Mouse (Mus musculus) forebrain, embryonic 11.5 days (tissue): ENCODE measurements around the gene Tubgcp6. TPM values are rescaled to one million over a fixed set of nuclear protein-coding genes. Genes with fewer than 3 reads are reported as not detected.

Experiments
- ATAC-seq: fragments of 200-750 bp; cut with Nextera tagmentation; replicated peaks from 2 replicates; pipeline ENCODE4 v1.8.0; 2017; ENCODE audit warnings: moderate TSS enrichment; ENCODE audit not compliant: low FRiP score
- DNase-seq: peaks from one replicate; pipeline ENCODE4 v3.0.0-alpha.2; 2017; ENCODE audit warnings: low spot score
- H3K27ac ChIP-seq: fragments of 300-500 bp; sonication (generic); 2 replicates; pipeline ENCODE4 v1.5.1; 2014; ENCODE audit warnings: low read depth, low read length
- H3K27me3 ChIP-seq: fragments of 300-500 bp; sonication (generic); 2 replicates; pipeline ENCODE4 v1.6.1; 2014; ENCODE audit warnings: mild to moderate bottlenecking, low read length, mixed read lengths; ENCODE audit not compliant: control insufficient read depth, insufficient read depth
- H3K36me3 ChIP-seq: fragments of 300-500 bp; sonication (generic); 2 replicates; pipeline ENCODE4 v1.6.1; 2014; ENCODE audit warnings: mild to moderate bottlenecking, low read length, moderate library complexity, mixed read lengths; ENCODE audit not compliant: control insufficient read depth, insufficient read depth
- H3K4me1 ChIP-seq: fragments of 300-500 bp; sonication (generic); replicated peaks from 2 replicates; pipeline ENCODE4 v1.6.1; 2014; ENCODE audit warnings: low read length, mixed read lengths; ENCODE audit not compliant: control insufficient read depth, insufficient read depth
- H3K4me2 ChIP-seq: fragments of 300-500 bp; sonication (generic); 2 replicates; pipeline ENCODE4 v1.6.1; 2014; ENCODE audit warnings: low read depth, mild to moderate bottlenecking, low read length, moderate library complexity, mixed read lengths; ENCODE audit not compliant: severe bottlenecking
- H3K4me3 ChIP-seq: fragments of 300-500 bp; sonication (generic); 2 replicates; pipeline ENCODE4 v1.5.1; 2014; ENCODE audit warnings: low read depth, low read length
- H3K9ac ChIP-seq: fragments of 300-500 bp; sonication (generic); 2 replicates; pipeline ENCODE4 v1.6.1; 2014; ENCODE audit warnings: low read length
- H3K9me3 ChIP-seq: fragments of 300-500 bp; sonication (generic); 2 replicates; pipeline ENCODE4 v1.6.1; 2016; ENCODE audit warnings: low read length, mixed read lengths; ENCODE audit not compliant: control insufficient read depth
- WGBS: fragments of 180-500 bp; shearing (Covaris S2); extraction: QIAGEN DNeasy Blood & Tissue Kit; methylation state at CpG from one replicate; pipeline ENCODE4 v1.1.7; 2014; 5-methylcytosine and 5-hydroxymethylcytosine counted together
- polyA plus RNA-seq: library from polyadenylated mRNA; unstranded; fragments of >200 nt; fragmentation: Nextera tagmentation; extraction: Ambion mirVana; gene quantifications from 2 replicates; pipeline ENCODE4 v1.2.1, GENCODE M21; 2014

Gene Tubgcp6
- polyA plus RNA-seq, 1 experiment from 2014 or later = 24.2 TPM

- H3K4me1 ChIP-seq = peaks cover 9% of the 10 kb centered on the region
- no peak for DNase-seq
- H3K4me3 ChIP-seq = peak overlapping the region; percentile 42; the same call in 1 of the 2 replicates
- peak overlapping the region; percentile 64; the same call in 1 of the 2 replicates for H3K9ac ChIP-seq
- no peaks in the 10 kb centered on the region for H3K36me3 ChIP-seq
- H3K9me3 ChIP-seq = no peaks in the 10 kb centered on the region
- H3K4me2 ChIP-seq = peak overlapping the region; percentile 63; the same call in 1 of the 2 replicates
- no peak for ATAC-seq
- no peaks in the 10 kb centered on the region for H3K27me3 ChIP-seq
- WGBS = 88% methylated on average over 8 of the region's 8 CpGs
- H3K27ac ChIP-seq = no peak overlapping the region
Observed at GRCm38 (mm10) chr15:89127364-89127940, 4.5 kb upstream of the Tubgcp6 start.

- no peak overlapping the region for H3K4me2 ChIP-seq
- H3K4me1 ChIP-seq = peaks cover 15% of the 10 kb centered on the region
- H3K9me3 ChIP-seq = no peaks in the 10 kb centered on the region
- H3K27me3 ChIP-seq = no peaks in the 10 kb centered on the region
- DNase-seq = no peak
- WGBS = 92% methylated on average over 8 of the region's 8 CpGs
- H3K9ac ChIP-seq = no peak overlapping the region
- H3K4me3 ChIP-seq = no peak overlapping the region
- H3K27ac ChIP-seq = no peak overlapping the region
- no peaks in the 10 kb centered on the region for H3K36me3 ChIP-seq
- no peak for ATAC-seq
Observed at GRCm38 (mm10) chr15:89126622-89127021, 3.7 kb upstream of the Tubgcp6 start.

- no peak overlapping the region for H3K9ac ChIP-seq
- no peaks in the 10 kb centered on the region for H3K9me3 ChIP-seq
- H3K4me3 ChIP-seq = no peak overlapping the region
- H3K36me3 ChIP-seq = no peaks in the 10 kb centered on the region
- H3K4me1 ChIP-seq = peaks cover 18% of the 10 kb centered on the region
- 94% methylated on average over 9 of the region's 9 CpGs for WGBS
- no peak for ATAC-seq
- no peaks in the 10 kb centered on the region for H3K27me3 ChIP-seq
- no peak overlapping the region for H3K4me2 ChIP-seq
- H3K27ac ChIP-seq = no peak overlapping the region
- DNase-seq = no peak
Observed at GRCm38 (mm10) chr15:89125351-89125750, 2.4 kb upstream of the Tubgcp6 start.

- Histone ChIP-seq H3K9me3 (no peaks in the 10 kb centered on the region), H3K9ac (no peak overlapping the region), H3K4me2 (no peak overlapping the region), H3K27ac (no peak overlapping the region), H3K36me3 (no peaks in the 10 kb centered on the region), H3K27me3 (no peaks in the 10 kb centered on the region), H3K4me1 (peaks cover 21% of the 10 kb centered on the region), H3K4me3 (no peak overlapping the region)
- DNase-seq (no peak), ATAC-seq (no peak)
- 90% methylated on average over 3 of the region's 3 CpGs for WGBS
Observed at GRCm38 (mm10) chr15:89124312-89124711, 1.4 kb upstream of the Tubgcp6 start.

- peak overlapping the region; percentile 26; the same call in 1 of the 2 replicates for H3K27ac ChIP-seq
- peak overlapping the region; percentile 93 for H3K4me2 ChIP-seq
- ATAC-seq (peak; percentile 13; the same call in 1 of the 2 replicates), DNase-seq (no peak)
- H3K27me3 ChIP-seq = no peaks in the 10 kb centered on the region
- H3K9ac ChIP-seq = peak overlapping the region; percentile 80
- no peaks in the 10 kb centered on the region for H3K36me3 ChIP-seq
- no peaks in the 10 kb centered on the region for H3K9me3 ChIP-seq
- H3K4me3 ChIP-seq = peak overlapping the region; percentile 96
- WGBS = 29% methylated on average over 11 of the region's 11 CpGs
- peaks cover 21% of the 10 kb centered on the region for H3K4me1 ChIP-seq
Observed at GRCm38 (mm10) chr15:89123595-89123994, 683 bp upstream of the Tubgcp6 start.

- no peak for DNase-seq
- ATAC-seq = no peak
- Histone ChIP-seq H3K4me2 (no peak overlapping the region), H3K27me3 (no peaks in the 10 kb centered on the region), H3K4me3 (no peak overlapping the region), H3K36me3 (peaks cover 8% of the 10 kb centered on the region), H3K9me3 (no peaks in the 10 kb centered on the region), H3K9ac (no peak overlapping the region), H3K27ac (no peak overlapping the region), H3K4me1 (peaks cover 12% of the 10 kb centered on the region)
Observed at GRCm38 (mm10) chr15:89118007-89118406, 4.9 kb downstream of the Tubgcp6 start.

GRCm38 (mm10) chr15:89110147-89110546 is 12.8 kb downstream of the Tubgcp6 start:
- Histone ChIP-seq H3K9ac (no peak overlapping the region), H3K36me3 (peaks cover 3% of the 10 kb centered on the region; the same call in 1 of the 2 replicates), H3K27ac (no peak overlapping the region), H3K4me3 (no peak overlapping the region), H3K4me2 (no peak overlapping the region), H3K27me3 (no peaks in the 10 kb centered on the region), H3K9me3 (no peaks in the 10 kb centered on the region), H3K4me1 (no peaks in the 10 kb centered on the region)
- DNase-seq (no peak), ATAC-seq (no peak)
- 85% methylated on average over 9 of the region's 9 CpGs for WGBS

GRCm38 (mm10) chr15:89106976-89107375 is 15.9 kb downstream of the Tubgcp6 start:
- Histone ChIP-seq H3K9ac (no peak overlapping the region), H3K9me3 (no peaks in the 10 kb centered on the region), H3K27me3 (no peaks in the 10 kb centered on the region), H3K36me3 (peaks cover 12% of the 10 kb centered on the region; the same call in 1 of the 2 replicates), H3K4me3 (no peak overlapping the region), H3K27ac (no peak overlapping the region), H3K4me1 (no peaks in the 10 kb centered on the region), H3K4me2 (no peak overlapping the region)
- no peak for ATAC-seq
- WGBS = 93% methylated on average over 1 of the region's 1 CpGs
- DNase-seq = no peak

GRCm38 (mm10) chr15:89106073-89106472 is 16.8 kb downstream of the Tubgcp6 start:
- ATAC-seq (no peak), DNase-seq (no peak)
- WGBS = 91% methylated on average over 13 of the region's 13 CpGs
- no peak overlapping the region for H3K4me3 ChIP-seq
- peaks cover 12% of the 10 kb centered on the region; the same call in 1 of the 2 replicates for H3K36me3 ChIP-seq
- no peaks in the 10 kb centered on the region for H3K9me3 ChIP-seq
- no peaks in the 10 kb centered on the region for H3K27me3 ChIP-seq
- H3K4me2 ChIP-seq = no peak overlapping the region
- no peak overlapping the region for H3K9ac ChIP-seq
- H3K4me1 ChIP-seq = no peaks in the 10 kb centered on the region
- H3K27ac ChIP-seq = no peak overlapping the region
